Comparison of ENCODE assay signal across 24 mouse cellular contexts in the genomic region with DNA sequence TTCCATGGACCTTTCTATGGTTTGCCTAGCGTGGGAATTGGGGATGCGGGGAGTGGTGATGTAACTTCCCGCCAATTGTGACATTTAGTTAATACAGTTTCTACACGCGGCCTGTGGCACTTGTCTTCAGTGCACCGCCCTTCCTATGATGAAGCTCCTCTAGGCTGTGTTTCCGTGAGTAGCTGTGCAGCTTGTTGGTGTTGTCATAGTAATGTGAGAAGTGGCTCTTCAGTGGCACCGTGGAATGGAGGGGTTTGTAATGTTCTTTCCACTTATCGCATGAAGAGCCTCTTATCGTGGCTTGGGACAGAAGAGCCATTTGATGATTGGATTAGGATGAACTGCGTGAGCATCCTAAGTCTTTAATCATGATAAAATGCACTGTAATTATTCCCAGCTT.
DNase-seq lines count a peak whose midpoint lies in the region; ATAC-seq and TF ChIP-seq lines count a peak whose summit lies in the region.
"Had no signal": no experiment of that assay in that cellular context is flagged by ENCODE, and none has a peak within 500 bp of the region (broad histone marks: within the 10 kb centered on the region; RNA-seq: fewer than 3 reads in every experiment).

No protein-coding gene starts in this region.

- no peak overlapping the region for H3K4me3 ChIP-seq in lung, postnatal 0 days (ENCODE audit: low read depth, low read length)
- no peak overlapping the region for H3K4me3 ChIP-seq in hindbrain, postnatal 0 days (ENCODE audit: low read length)
- H3K4me3 ChIP-seq: forebrain, embryonic 10.5 days; forebrain, embryonic 13.5 days; heart, embryonic 12.5 days; heart, embryonic 15.5 days; hindbrain, embryonic 10.5 days; hindbrain, embryonic 13.5 days had no signal

- H3K36me3 ChIP-seq in lung, postnatal 0 days (ENCODE audit: insufficient read depth, low read length), result no peaks in the 10 kb centered on the region
- H3K36me3 ChIP-seq in hindbrain, postnatal 0 days (ENCODE audit: insufficient read depth, low read length), result no peaks in the 10 kb centered on the region
- H3K36me3 ChIP-seq: forebrain, embryonic 10.5 days; heart, embryonic 12.5 days; heart, embryonic 15.5 days; hindbrain, embryonic 10.5 days; hindbrain, embryonic 13.5 days had no signal

- no peaks in the 10 kb centered on the region for H3K9me3 ChIP-seq in lung, postnatal 0 days (ENCODE audit: low read length)
- H3K9me3 ChIP-seq in hindbrain, postnatal 0 days (ENCODE audit: low read length), result no peaks in the 10 kb centered on the region
- H3K9me3 ChIP-seq: forebrain, embryonic 10.5 days; forebrain, embryonic 13.5 days; heart, embryonic 12.5 days; heart, embryonic 15.5 days; hindbrain, embryonic 10.5 days; hindbrain, embryonic 13.5 days had no signal

- peaks cover 4% of the 10 kb centered on the region; the same call in 1 of the 2 replicates for H3K4me1 ChIP-seq in lung, postnatal 0 days (ENCODE audit: insufficient read depth, low read depth, low read length)
- no peaks in the 10 kb centered on the region for H3K4me1 ChIP-seq in hindbrain, postnatal 0 days (ENCODE audit: insufficient read depth, low read length)

- 60% methylated on average over 11 of the region's 11 CpGs for WGBS in lung, postnatal 0 days
- WGBS in hindbrain, postnatal 0 days, result 92% methylated on average over 11 of the region's 11 CpGs

- H3K9ac ChIP-seq in lung, postnatal 0 days (replicated peaks; ENCODE audit: low read depth), result no peak overlapping the region
- no peak overlapping the region for H3K9ac ChIP-seq in hindbrain, postnatal 0 days (replicated peaks; ENCODE audit: low read length)
- H3K9ac ChIP-seq: forebrain, embryonic 13.5 days; heart, embryonic 12.5 days; heart, embryonic 15.5 days; hindbrain, embryonic 13.5 days had no signal

- peak; percentile 88 for ATAC-seq in lung, postnatal 0 days
- ATAC-seq in hindbrain, postnatal 0 days, result no peak
- ATAC-seq: CD4-positive, CD25-positive, alpha-beta regulatory T cell, adult 4 months; forebrain, embryonic 13.5 days; hindbrain, embryonic 16.5 days had no signal

- no peak overlapping the region for H3K4me2 ChIP-seq in lung, postnatal 0 days (replicated peaks; ENCODE audit: low read depth, low read length)
- H3K4me2 ChIP-seq in hindbrain, postnatal 0 days (ENCODE audit: low read depth, low read length), result no peak overlapping the region
- H3K4me2 ChIP-seq: forebrain, embryonic 13.5 days; heart, embryonic 12.5 days; heart, embryonic 15.5 days; hindbrain, embryonic 13.5 days had no signal

- TF ChIP-seq POLR2A in brain, embryonic 14.5 days (IDR thresholded peaks at IDR 0.05; ENCODE audit: borderline replicate concordance, extremely low read depth, insufficient read depth, insufficient read length, poor library complexity, severe bottlenecking), result no peak

- DNase-seq in brain, embryonic 14.5 days (ENCODE audit: low read depth), result peak; percentile 62
- DNase-seq in lung, postnatal 0 days (ENCODE audit: low spot score), result peak; percentile 67
- peak; percentile 43 for DNase-seq in lung, postnatal 25 days (ENCODE audit: low spot score)
- no peak for DNase-seq in thymus, postnatal 36 days
- no peak for DNase-seq in spleen, adult 18-20 months
- no peak for DNase-seq in hindbrain, postnatal 0 days (ENCODE audit: low spot score)
- DNase-seq: adrenal gland, adult 2 months; adrenal gland, postnatal 14 days; cerebellum, adult 11-12 months; cerebellum, adult 8-10 months; cerebellum, postnatal 10 days; cerebellum, postnatal 36 days; gastrocnemius, postnatal 25 days; heart, adult 18-20 months; heart, postnatal 10 days; heart, postnatal 36 days had no signal

- 0 out of 2 replicates have a peak, but pooled peaks have one; percentile 28 for TF ChIP-seq EP300 in lung, postnatal 0 days (IDR thresholded peaks at IDR 0.05)

- no peaks in the 10 kb centered on the region for H3K27me3 ChIP-seq in lung, postnatal 0 days (replicated peaks; ENCODE audit: insufficient read depth, low read length)
- no peaks in the 10 kb centered on the region for H3K27me3 ChIP-seq in hindbrain, postnatal 0 days (ENCODE audit: insufficient read depth, low read length)
- H3K27me3 ChIP-seq: forebrain, embryonic 13.5 days; heart, embryonic 12.5 days; heart, embryonic 15.5 days; hindbrain, embryonic 13.5 days had no signal

- no peak overlapping the region for H3K27ac ChIP-seq in lung, postnatal 0 days (ENCODE audit: low read length)
- no peak overlapping the region for H3K27ac ChIP-seq in hindbrain, postnatal 0 days
- H3K27ac ChIP-seq: forebrain, embryonic 10.5 days; forebrain, embryonic 13.5 days; heart, embryonic 15.5 days; hindbrain, embryonic 10.5 days; hindbrain, embryonic 13.5 days had no signal

- no peak for TF ChIP-seq CTCF in brain, embryonic 14.5 days (IDR thresholded peaks at IDR 0.05; ENCODE audit: borderline replicate concordance, extremely low read depth, insufficient read depth, insufficient read length)
- TF ChIP-seq CTCF in lung, postnatal 0 days (IDR thresholded peaks at IDR 0.05), result no peak
- no peak for TF ChIP-seq CTCF in hindbrain, postnatal 0 days (IDR thresholded peaks at IDR 0.05; ENCODE audit: low read depth)

Comparison
In these comparisons a context has a peak if more than half of its experiments do, and no peak if none do; other contexts are left out.
1. DNase-seq: peak in brain, embryonic 14.5 days (single experiment), lung, postnatal 0 days (single experiment) and lung, postnatal 25 days (single experiment); none in thymus, postnatal 36 days (0 of 2), spleen, adult 18-20 months (0 of 2) and hindbrain, postnatal 0 days (single experiment).